In genomic region chr1:90933001-90933400, GRCm38 (mm10) we compare ENCODE assay signal across 21 mouse cellular contexts. TPM values are rescaled to one million over a fixed set of nuclear protein-coding genes. Genes with fewer than 3 reads are reported as not detected.
DNase-seq lines count a peak whose midpoint lies in the region; ATAC-seq and TF ChIP-seq lines count a peak whose summit lies in the region.
"Had no signal": no experiment of that assay in that cellular context is flagged by ENCODE, and none has a peak within 500 bp of the region (broad histone marks: within the 10 kb centered on the region; RNA-seq: fewer than 3 reads in every experiment).

No protein-coding gene starts in this region.

- ATAC-seq in forebrain, embryonic 14.5 days = peak; percentile 52; the same call in 1 of the 2 replicates
- ATAC-seq in forebrain, embryonic 15.5 days (replicated peaks) = no peak
- no peak for ATAC-seq in lung, postnatal 0 days
- ATAC-seq: liver, embryonic 12.5 days; midbrain, embryonic 15.5 days had no signal

- H3K4me1 ChIP-seq in forebrain, embryonic 14.5 days (ENCODE audit: control insufficient read depth, insufficient read depth, low read length) = peaks cover 2% of the 10 kb centered on the region; the same call in 1 of the 2 replicates
- peaks cover 6% of the 10 kb centered on the region for H3K4me1 ChIP-seq in forebrain, embryonic 15.5 days
- H3K4me1 ChIP-seq in lung, postnatal 0 days (ENCODE audit: insufficient read depth, low read depth, low read length) = peaks cover 3% of the 10 kb centered on the region
- H3K4me1 ChIP-seq: liver, embryonic 12.5 days had no signal

- TF ChIP-seq EP300 in lung, postnatal 0 days (IDR thresholded peaks at IDR 0.05) = no peak

- 0 out of 2 replicates have a peak, but pooled peaks cover 5% of the 10 kb centered on the region for H3K27me3 ChIP-seq in forebrain, embryonic 14.5 days (replicated peaks; ENCODE audit: control insufficient read depth, insufficient read depth, low read length)
- peaks cover 2% of the 10 kb centered on the region; the same call in 1 of the 2 replicates for H3K27me3 ChIP-seq in forebrain, embryonic 15.5 days
- H3K27me3 ChIP-seq in lung, postnatal 0 days (replicated peaks; ENCODE audit: insufficient read depth, low read length) = no peaks in the 10 kb centered on the region
- H3K27me3 ChIP-seq: kidney, embryonic 15.5 days; lung, embryonic 15.5 days had no signal

- H3K9ac ChIP-seq in forebrain, embryonic 14.5 days (ENCODE audit: low read length) = no peak overlapping the region
- H3K9ac ChIP-seq in forebrain, embryonic 15.5 days (replicated peaks) = no peak overlapping the region
- no peak overlapping the region for H3K9ac ChIP-seq in lung, postnatal 0 days (replicated peaks; ENCODE audit: low read depth)
- H3K9ac ChIP-seq: heart, embryonic 13.5 days; kidney, embryonic 15.5 days; liver, embryonic 12.5 days; lung, embryonic 15.5 days; midbrain, embryonic 15.5 days had no signal

- H3K27ac ChIP-seq in forebrain, embryonic 14.5 days (ENCODE audit: low read depth, low read length) = no peak overlapping the region
- H3K27ac ChIP-seq in forebrain, embryonic 15.5 days (replicated peaks) = no peak overlapping the region
- no peak overlapping the region for H3K27ac ChIP-seq in lung, postnatal 0 days (ENCODE audit: low read length)
- H3K27ac ChIP-seq: heart, embryonic 13.5 days; kidney, embryonic 15.5 days; limb, embryonic 10.5 days; liver, embryonic 12.5 days; lung, embryonic 15.5 days; midbrain, embryonic 15.5 days had no signal

- no peak for TF ChIP-seq CTCF in lung, postnatal 0 days (IDR thresholded peaks at IDR 0.05)

- intact Hi-C loops in heart, postnatal 10 days (cut with DNase I) = no loop called here
- intact Hi-C loops in heart, postnatal 36 days (cut with DNase I) = no loop called here

- H3K9me3 ChIP-seq in forebrain, embryonic 14.5 days (replicated peaks; ENCODE audit: control insufficient read depth, low read length) = no peaks in the 10 kb centered on the region
- no peaks in the 10 kb centered on the region for H3K9me3 ChIP-seq in forebrain, embryonic 15.5 days
- no peaks in the 10 kb centered on the region for H3K9me3 ChIP-seq in lung, postnatal 0 days (ENCODE audit: low read length)
- H3K9me3 ChIP-seq: heart, embryonic 13.5 days; kidney, embryonic 15.5 days; limb, embryonic 10.5 days; liver, embryonic 12.5 days; lung, embryonic 15.5 days; midbrain, embryonic 15.5 days had no signal

- WGBS in forebrain, embryonic 14.5 days = 74% methylated on average over 5 of the region's 5 CpGs
- 67% methylated on average over 5 of the region's 5 CpGs for WGBS in forebrain, embryonic 15.5 days
- 58% methylated on average over 5 of the region's 5 CpGs for WGBS in lung, postnatal 0 days

- no peak overlapping the region for H3K4me3 ChIP-seq in forebrain, embryonic 14.5 days (ENCODE audit: low read depth, low read length)
- no peak overlapping the region for H3K4me3 ChIP-seq in forebrain, embryonic 15.5 days
- H3K4me3 ChIP-seq in lung, postnatal 0 days (ENCODE audit: low read depth, low read length) = no peak overlapping the region
- H3K4me3 ChIP-seq: heart, embryonic 13.5 days; kidney, embryonic 15.5 days; limb, embryonic 10.5 days; liver, embryonic 12.5 days; lung, embryonic 15.5 days; midbrain, embryonic 15.5 days had no signal

- no peak overlapping the region for H3K4me2 ChIP-seq in forebrain, embryonic 14.5 days (ENCODE audit: low read length)
- H3K4me2 ChIP-seq in forebrain, embryonic 15.5 days (replicated peaks) = no peak overlapping the region
- H3K4me2 ChIP-seq in lung, postnatal 0 days (replicated peaks; ENCODE audit: low read depth, low read length) = no peak overlapping the region
- H3K4me2 ChIP-seq: heart, embryonic 13.5 days; kidney, embryonic 15.5 days; liver, embryonic 12.5 days; lung, embryonic 15.5 days; midbrain, embryonic 15.5 days had no signal

- peak; percentile 62 for DNase-seq in forebrain, embryonic 14.5 days (ENCODE audit: low spot score)
- DNase-seq in heart, postnatal 10 days = peak; percentile 45 to 51
- DNase-seq in heart, postnatal 36 days = no peak
- DNase-seq in brain, adult 2 months (ENCODE audit: low read depth, low spot score) = peak; percentile 68
- peak; percentile 55 for DNase-seq in cerebellum, adult 9-11 months
- DNase-seq in right cerebral cortex, adult 2 months (ENCODE audit: low spot score in 2 of 2) = no peak
- no peak for DNase-seq in lung, postnatal 0 days (ENCODE audit: low spot score)
- DNase-seq: adrenal gland, postnatal 25 days had no signal

- no peaks in the 10 kb centered on the region for H3K36me3 ChIP-seq in forebrain, embryonic 14.5 days (ENCODE audit: control insufficient read depth, insufficient read depth, low read length)
- H3K36me3 ChIP-seq in forebrain, embryonic 15.5 days = no peaks in the 10 kb centered on the region
- H3K36me3 ChIP-seq in lung, postnatal 0 days (ENCODE audit: insufficient read depth, low read length) = no peaks in the 10 kb centered on the region
- H3K36me3 ChIP-seq: heart, embryonic 13.5 days; kidney, embryonic 15.5 days; limb, embryonic 10.5 days; liver, embryonic 12.5 days; lung, embryonic 15.5 days; midbrain, embryonic 15.5 days had no signal

RNA-seq across cellular contexts. Expression of gene Mlph, which starts 18.1 kb away (rescaled TPM):
- 0.05 and 0.38 TPM in 2 replicates for polyA plus RNA-seq in forebrain, embryonic 14.5 days (2014; fragmentation: Nextera tagmentation; extraction: Ambion mirVana)
- 0.11 and 0.45 TPM in 2 replicates for polyA plus RNA-seq in forebrain, embryonic 15.5 days (2015; fragmentation: Nextera tagmentation; extraction: Ambion mirVana)
- total RNA-seq in heart, postnatal 10 days (2021) = under 1 TPM; 0.45 to 0.86 TPM
- under 1 TPM; 0.61 to 0.70 TPM for total RNA-seq in heart, postnatal 36 days (2021)
- 2.4 and 2.7 TPM in 2 replicates for polyA plus RNA-seq in lung, postnatal 0 days (2015; fragmentation: Nextera tagmentation; extraction: Ambion mirVana)
- polyA plus RNA-seq: liver, embryonic 12.5 days had no signal

RNA-seq across cellular contexts. Expression of gene Prlh, which starts 19.9 kb away (rescaled TPM):
- polyA plus RNA-seq in forebrain, embryonic 14.5 days (2014; fragmentation: Nextera tagmentation; extraction: Ambion mirVana) = not detected in 2 replicates
- not detected in 2 replicates for polyA plus RNA-seq in forebrain, embryonic 15.5 days (2015; fragmentation: Nextera tagmentation; extraction: Ambion mirVana)
- not detected for total RNA-seq in heart, postnatal 10 days (2021)
- not detected for total RNA-seq in heart, postnatal 36 days (2021)
- not detected in 2 replicates for polyA plus RNA-seq in lung, postnatal 0 days (2015; fragmentation: Nextera tagmentation; extraction: Ambion mirVana)
- total RNA-seq: adrenal gland, postnatal 25 days; gastrocnemius, adult 18-20 months; layer of hippocampus, adult 18-20 months; megakaryocyte progenitor cell, adult 5-6 weeks had no signal
- polyA plus RNA-seq: embryonic facial prominence, embryonic 11.5 days; heart, embryonic 13.5 days; intestine, embryonic 14.5 days; kidney, embryonic 15.5 days; limb, embryonic 10.5 days; liver, embryonic 12.5 days; lung, embryonic 15.5 days; midbrain, embryonic 15.5 days; neural tube, embryonic 11.5 days had no signal

RNA-seq across cellular contexts. Expression of gene Rab17, which starts 36.5 kb away (rescaled TPM):
- polyA plus RNA-seq in forebrain, embryonic 14.5 days (2014; fragmentation: Nextera tagmentation; extraction: Ambion mirVana) = 0.11 and 0.36 TPM in 2 replicates
- polyA plus RNA-seq in forebrain, embryonic 15.5 days (2015; fragmentation: Nextera tagmentation; extraction: Ambion mirVana) = 0.18 and 0.20 TPM in 2 replicates
- 1 to 10 TPM; 3.8 to 5.0 TPM for total RNA-seq in heart, postnatal 10 days (2021)
- total RNA-seq in heart, postnatal 36 days (2021) = 1 to 10 TPM; 2.0 to 2.1 TPM
- polyA plus RNA-seq in lung, postnatal 0 days (2015; fragmentation: Nextera tagmentation; extraction: Ambion mirVana) = 1.6 and 2.0 TPM in 2 replicates
- total RNA-seq: adrenal gland, postnatal 25 days; gastrocnemius, adult 18-20 months; layer of hippocampus, adult 18-20 months had no signal

Comparison
In these comparisons a context has a peak if more than half of its experiments do, and no peak if none do; other contexts are left out.
1. DNase-seq: peak in forebrain, embryonic 14.5 days (single experiment), heart, postnatal 10 days (2 of 2), brain, adult 2 months (single experiment) and cerebellum, adult 9-11 months (single experiment); none in heart, postnatal 36 days (0 of 2), right cerebral cortex, adult 2 months (0 of 2) and lung, postnatal 0 days (single experiment).